Comparison of ENCODE assay signal across 14 mouse cellular contexts in the genomic region with DNA sequence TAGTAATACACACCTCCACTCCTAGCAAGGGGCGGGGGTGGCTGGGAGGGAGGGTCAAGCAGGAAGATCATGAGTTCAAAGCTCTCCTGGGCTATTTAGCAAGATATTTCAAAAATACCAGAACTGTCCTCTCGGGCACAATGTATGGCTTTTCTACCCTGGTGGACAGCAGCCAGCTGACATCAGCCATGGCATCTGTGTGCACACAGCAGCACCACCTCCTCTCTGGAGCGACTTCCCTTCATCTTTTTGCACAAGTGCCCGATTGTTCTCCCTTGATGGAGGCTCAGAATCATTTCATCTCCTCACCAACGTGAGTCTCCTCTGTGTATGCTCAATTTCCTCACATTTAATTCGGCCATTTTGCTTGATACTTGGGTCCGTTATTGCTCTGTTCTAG. TPM values are rescaled to one million over a fixed set of nuclear protein-coding genes. Genes with fewer than 3 reads are reported as not detected.
"Had no signal": no experiment of that assay in that cellular context is flagged by ENCODE, and none has a peak within 500 bp of the region (broad histone marks: within the 10 kb centered on the region; RNA-seq: fewer than 3 reads in every experiment).

No protein-coding gene starts in this region.

- H3K27ac ChIP-seq: liver, embryonic 13.5 days; macrophage; midbrain, embryonic 12.5 days; midbrain, embryonic 15.5 days; neural tube, embryonic 12.5 days; neural tube, embryonic 15.5 days had no signal

- H3K4me3 ChIP-seq: liver, embryonic 13.5 days; midbrain, embryonic 12.5 days; midbrain, embryonic 15.5 days; neural tube, embryonic 12.5 days; neural tube, embryonic 15.5 days had no signal

- H3K27me3 ChIP-seq: midbrain, embryonic 12.5 days; midbrain, embryonic 15.5 days; neural tube, embryonic 12.5 days; neural tube, embryonic 15.5 days had no signal

- DNase-seq: kidney, adult 18-20 months; kidney, adult 9 months; kidney, postnatal 14 days; kidney, postnatal 4 days; liver, embryonic 13.5 days; lung, adult 2 months; lung, postnatal 14 days; thymus, adult 18-20 months; thymus, postnatal 36 days had no signal

RNA-seq across cellular contexts. Expression of a gene that starts 44.6 kb away (rescaled TPM):
- polyA plus RNA-seq: macrophage had no signal
